Mouse (Mus musculus) embryonic facial prominence, embryonic 10.5 days (tissue): ENCODE data around the gene Acox3. TPM values are rescaled to one million over a fixed set of nuclear protein-coding genes. Genes with fewer than 3 reads are reported as not detected.
"Not testable (repeated sequence)": the region's sequence is repeated elsewhere in the genome, so short reads cannot be mapped to it uniquely, and the experiment has no call there.

Source experiments
- DNase-seq: peaks from one replicate; pipeline ENCODE4 v3.0.0-alpha.2; 2017; ENCODE audit warnings: low spot score
- H3K27ac ChIP-seq: fragments of 300-500 bp; sonication (generic); replicated peaks from 2 replicates; pipeline ENCODE4 v1.5.1; 2016; ENCODE audit warnings: mild to moderate bottlenecking
- H3K27me3 ChIP-seq: fragments of 300-500 bp; sonication (generic); replicated peaks from 2 replicates; pipeline ENCODE4 v1.6.1; 2016; ENCODE audit warnings: low read depth, mild to moderate bottlenecking; ENCODE audit not compliant: poor library complexity, severe bottlenecking
- H3K36me3 ChIP-seq: fragments of 300-500 bp; sonication (generic); replicated peaks from 2 replicates; pipeline ENCODE4 v1.6.1; 2016; ENCODE audit warnings: mild to moderate bottlenecking, moderate library complexity
- H3K4me1 ChIP-seq: fragments of 300-500 bp; sonication (generic); 2 replicates; pipeline ENCODE4 v1.6.1; 2016
- H3K4me3 ChIP-seq: fragments of 300-500 bp; sonication (generic); 2 replicates; pipeline ENCODE4 v1.5.1; 2016; ENCODE audit warnings: mild to moderate bottlenecking, moderate library complexity
- H3K9me3 ChIP-seq: fragments of 300-500 bp; sonication (generic); 2 replicates; pipeline ENCODE4 v1.6.1; 2016; ENCODE audit warnings: mild to moderate bottlenecking
- WGBS: fragments of 180-500 bp; shearing (Covaris S2); methylation state at CpG from one replicate; pipeline ENCODE4 v1.1.7; 2016; 5-methylcytosine and 5-hydroxymethylcytosine counted together
- polyA plus RNA-seq: library from polyadenylated mRNA; unstranded; fragments of >200 nt; fragmentation: Nextera tagmentation; extraction: Ambion mirVana; gene quantifications from 2 replicates; pipeline ENCODE4 v1.2.1, GENCODE M21; 2016

The Acox3 gene
- polyA plus RNA-seq, 1 experiment from 2014 or later: 11.0 TPM

DNA sequence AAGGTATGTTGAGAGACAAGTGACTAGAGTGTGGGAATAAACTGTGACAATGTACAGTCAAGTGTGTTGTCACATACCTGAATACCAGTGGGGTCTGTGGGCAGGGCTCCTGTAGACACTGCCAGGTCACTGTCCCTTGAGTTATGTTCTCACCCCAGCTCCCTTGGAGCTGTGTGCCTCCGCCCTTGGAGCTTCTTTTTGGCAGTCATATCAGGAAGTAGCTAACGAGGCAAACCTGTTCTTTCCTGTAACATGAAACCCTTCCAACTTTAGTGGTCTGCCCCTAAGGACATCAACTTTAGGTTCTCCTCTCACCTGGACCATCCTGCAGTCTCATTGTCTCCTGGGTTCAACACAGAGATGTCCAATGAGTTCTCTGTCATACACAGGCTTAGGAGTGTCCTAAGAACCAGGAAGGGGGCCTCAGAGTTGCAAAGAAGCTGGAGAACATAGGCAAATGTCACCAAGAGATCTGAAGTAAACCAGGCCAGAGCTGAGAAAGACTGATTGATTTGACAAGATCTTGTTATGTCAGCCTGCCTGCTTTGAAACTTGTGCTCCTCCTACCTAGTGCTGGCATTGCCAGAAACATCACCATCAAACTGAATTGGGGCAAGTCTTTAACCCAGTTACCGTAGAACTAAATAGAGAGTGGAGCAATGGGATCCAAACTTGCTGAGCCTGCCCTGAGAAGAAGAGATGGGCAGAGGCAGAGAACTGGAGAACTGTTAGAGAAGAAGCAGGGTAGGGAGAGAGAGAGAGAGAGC lies 2.5 kb upstream of the Acox3 start:
- Histone ChIP-seq H3K9me3 (no peaks in the 10 kb centered on the region), H3K4me1 (peaks cover 15% of the 10 kb centered on the region), H3K36me3 (no peaks in the 10 kb centered on the region), H3K27me3 (0 out of 2 replicates have a peak, but pooled peaks cover 3% of the 10 kb centered on the region), H3K4me3 (no peak overlapping the region), H3K27ac (no peak overlapping the region)
- no peak for DNase-seq
- 58% methylated on average over 3 of the region's 3 CpGs for WGBS

- Histone ChIP-seq H3K27ac (peak overlapping the region; percentile 66), H3K9me3 (no peaks in the 10 kb centered on the region), H3K36me3 (peaks cover 6% of the 10 kb centered on the region), H3K4me1 (peaks cover 15% of the 10 kb centered on the region), H3K27me3 (no peaks in the 10 kb centered on the region), H3K4me3 (peak overlapping the region; percentile 67)
- WGBS: 4% methylated on average over 17 of the region's 17 CpGs
- no peak for DNase-seq
Measured at GRCm38 (mm10) chr5:35583221-35583783, 462 bp downstream of the Acox3 start.

DNA sequence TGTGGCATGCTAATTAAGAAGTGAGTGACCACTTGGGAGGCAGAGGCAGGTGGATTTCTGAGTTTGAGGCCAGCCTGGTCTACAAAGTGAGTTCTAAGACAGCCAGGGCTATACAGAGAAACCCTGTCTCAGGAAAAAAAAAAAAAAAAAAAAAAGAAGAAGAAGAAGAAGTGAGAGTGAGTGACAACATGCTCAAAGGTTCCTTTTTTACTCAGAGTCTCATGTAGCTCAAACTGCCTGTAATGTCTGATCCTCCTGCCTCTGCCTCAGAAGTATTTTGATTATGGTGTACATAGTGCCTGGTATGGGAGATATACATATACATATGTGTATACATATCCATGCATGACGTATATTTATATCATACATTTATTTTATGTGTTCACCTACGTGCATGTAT lies 1.4 kb downstream of the Acox3 start:
- DNase-seq: not testable (repeated sequence)

DNA sequence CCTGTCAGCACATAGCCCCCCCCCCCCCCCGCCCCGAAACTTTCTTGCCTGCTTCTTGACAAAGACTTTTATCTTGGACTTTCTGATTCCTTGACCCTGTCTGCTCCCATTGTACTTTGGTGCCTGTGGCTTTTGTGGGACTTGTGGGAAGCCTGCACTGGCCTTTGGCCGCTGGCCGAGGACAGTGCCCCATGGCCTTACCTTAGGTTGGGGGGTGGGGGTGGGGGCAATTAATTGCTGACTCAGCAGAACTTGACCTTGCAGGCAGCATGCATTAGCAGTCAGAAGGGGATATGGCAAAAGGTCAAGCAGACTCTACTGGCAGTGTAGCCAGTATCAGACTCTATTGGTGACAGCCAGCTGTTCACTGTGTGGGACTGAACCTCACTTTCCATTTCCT lies 8.7 kb downstream of the Acox3 start:
- WGBS: 80% methylated on average over 4 of the region's 4 CpGs
- DNase-seq: no peak
- H3K9me3 ChIP-seq: peaks cover 7% of the 10 kb centered on the region; the same call in 1 of the 2 replicates
- H3K27me3 ChIP-seq: no peaks in the 10 kb centered on the region
- no peak overlapping the region for H3K4me3 ChIP-seq
- H3K36me3 ChIP-seq: peaks cover 56% of the 10 kb centered on the region
- no peaks in the 10 kb centered on the region for H3K4me1 ChIP-seq
- no peak overlapping the region for H3K27ac ChIP-seq

More for the DNA sequence above, 1.4 kb downstream of the Acox3 start:
- WGBS: 84% methylated on average over 2 of the region's 2 CpGs
- H3K27me3 ChIP-seq, H3K4me3 ChIP-seq, H3K27ac ChIP-seq, H3K9me3 ChIP-seq: not testable (repeated sequence)
- Histone ChIP-seq H3K36me3 (peaks cover 15% of the 10 kb centered on the region), H3K4me1 (peaks cover 15% of the 10 kb centered on the region)

DNA sequence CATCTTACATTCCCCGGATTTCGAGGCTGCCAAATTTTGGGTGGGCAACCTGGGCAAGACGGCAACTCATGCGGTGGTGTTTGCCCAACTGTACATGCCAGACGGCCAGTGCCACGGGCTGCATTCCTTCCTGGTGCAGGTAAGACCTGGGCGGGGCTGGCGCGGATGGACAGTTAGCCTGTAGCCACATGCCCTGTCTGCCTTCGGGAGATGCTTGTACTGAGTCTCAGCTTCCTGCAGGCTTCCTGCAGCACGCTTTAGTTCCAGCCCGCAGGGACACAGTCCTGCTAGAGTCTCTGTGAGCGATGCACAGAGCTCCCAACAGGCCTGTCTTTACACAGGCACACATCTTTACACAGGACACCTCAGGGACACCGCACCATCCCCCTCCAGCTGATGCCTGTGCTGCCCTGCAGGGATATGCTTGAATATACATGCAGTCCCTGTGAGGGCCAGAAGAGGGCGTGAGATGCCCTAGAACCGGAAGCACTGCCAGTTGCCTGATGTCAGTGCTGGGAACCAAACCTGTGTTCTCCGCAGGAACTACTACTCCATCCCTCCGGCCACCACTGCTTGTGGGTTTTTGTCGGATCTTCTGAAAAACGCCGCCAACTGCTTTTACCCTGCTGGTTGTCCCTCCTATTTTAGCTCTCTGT lies 9.4 kb downstream of the Acox3 start:
- Histone ChIP-seq H3K36me3 (peaks cover 56% of the 10 kb centered on the region), H3K9me3 (peaks cover 7% of the 10 kb centered on the region; the same call in 1 of the 2 replicates), H3K4me1 (no peaks in the 10 kb centered on the region), H3K4me3 (no peak overlapping the region), H3K27me3 (no peaks in the 10 kb centered on the region), H3K27ac (no peak overlapping the region)
- 81% methylated on average over 21 of the region's 21 CpGs for WGBS
- no peak for DNase-seq

- no peak for DNase-seq
- Histone ChIP-seq H3K4me3 (no peak overlapping the region), H3K27ac (no peak overlapping the region), H3K9me3 (peaks cover 7% of the 10 kb centered on the region; the same call in 1 of the 2 replicates), H3K4me1 (no peaks in the 10 kb centered on the region), H3K27me3 (no peaks in the 10 kb centered on the region), H3K36me3 (peaks cover 58% of the 10 kb centered on the region)
- 69% methylated on average over 4 of the region's 4 CpGs for WGBS
Measured at GRCm38 (mm10) chr5:35592824-35593223, 10.0 kb downstream of the Acox3 start.

- Histone ChIP-seq H3K9me3 (peaks cover 7% of the 10 kb centered on the region; the same call in 1 of the 2 replicates), H3K4me1 (no peaks in the 10 kb centered on the region), H3K4me3 (no peak overlapping the region), H3K27me3 (no peaks in the 10 kb centered on the region), H3K36me3 (peaks cover 58% of the 10 kb centered on the region), H3K27ac (no peak overlapping the region)
- WGBS: 83% methylated on average over 6 of the region's 6 CpGs
- no peak for DNase-seq
Measured at GRCm38 (mm10) chr5:35593272-35593671, 10.4 kb downstream of the Acox3 start.

DNA sequence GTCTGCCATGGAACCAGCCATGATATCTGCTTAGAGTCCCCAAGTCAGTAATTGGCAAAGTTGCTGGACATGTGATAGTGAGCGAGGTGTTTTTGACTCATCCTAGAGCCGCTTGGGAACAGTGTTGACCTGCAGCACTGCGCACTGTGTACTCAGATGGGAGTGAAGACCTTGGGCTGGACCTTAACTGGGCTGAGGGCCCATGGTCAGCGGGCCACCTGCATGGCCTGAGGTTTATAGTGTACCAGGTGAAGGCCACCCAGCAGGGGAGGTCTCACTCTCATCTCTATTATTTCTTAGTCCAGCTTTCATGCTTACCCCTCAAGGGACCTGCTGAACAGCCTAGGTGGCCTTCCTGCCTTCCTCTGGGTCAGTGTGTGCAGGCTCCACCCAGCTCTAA lies 11.9 kb downstream of the Acox3 start:
- DNase-seq: no peak
- no peak overlapping the region for H3K27ac ChIP-seq
- H3K27me3 ChIP-seq: no peaks in the 10 kb centered on the region
- H3K4me3 ChIP-seq: no peak overlapping the region
- WGBS: 86% methylated on average over 4 of the region's 4 CpGs
- peaks cover 9% of the 10 kb centered on the region; the same call in 1 of the 2 replicates for H3K9me3 ChIP-seq
- no peaks in the 10 kb centered on the region for H3K4me1 ChIP-seq
- H3K36me3 ChIP-seq: peaks cover 58% of the 10 kb centered on the region

DNA sequence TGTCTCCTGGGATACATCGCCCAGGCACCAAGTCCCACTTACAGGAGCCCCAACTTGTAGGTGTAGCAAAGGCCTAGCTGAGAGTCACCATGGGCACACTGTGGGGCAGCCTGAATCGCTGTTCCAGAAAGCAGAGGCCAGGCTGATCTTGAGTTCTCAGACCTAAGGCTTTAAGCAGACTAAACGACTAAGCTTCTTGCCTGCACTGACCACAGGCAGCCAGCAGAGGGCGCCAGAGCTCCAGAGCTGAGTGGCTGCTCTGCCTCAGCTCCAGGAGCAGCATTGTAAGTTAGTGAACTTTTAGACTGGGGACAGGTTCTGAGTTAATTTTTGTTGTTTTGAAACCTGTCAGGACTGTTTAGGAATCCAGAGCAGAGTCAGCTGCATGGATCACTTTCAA lies 12.9 kb downstream of the Acox3 start:
- WGBS: 24% methylated on average over 4 of the region's 4 CpGs
- no peaks in the 10 kb centered on the region for H3K27me3 ChIP-seq
- no peak overlapping the region for H3K27ac ChIP-seq
- H3K4me1 ChIP-seq: no peaks in the 10 kb centered on the region
- H3K36me3 ChIP-seq: peaks cover 58% of the 10 kb centered on the region
- peak; percentile 88 for DNase-seq
- H3K4me3 ChIP-seq: no peak overlapping the region
- H3K9me3 ChIP-seq: peaks cover 9% of the 10 kb centered on the region; the same call in 1 of the 2 replicates

- H3K4me1 ChIP-seq: no peaks in the 10 kb centered on the region
- no peaks in the 10 kb centered on the region for H3K27me3 ChIP-seq
- WGBS: 85% methylated on average over 18 of the region's 18 CpGs
- peaks cover 58% of the 10 kb centered on the region for H3K36me3 ChIP-seq
- no peak overlapping the region for H3K27ac ChIP-seq
- H3K9me3 ChIP-seq: 0 out of 2 replicates have a peak, but pooled peaks cover 2% of the 10 kb centered on the region
- DNase-seq: no peak
- no peak overlapping the region for H3K4me3 ChIP-seq
Measured at GRCm38 (mm10) chr5:35596169-35597160, 13.6 kb downstream of the Acox3 start.

DNA sequence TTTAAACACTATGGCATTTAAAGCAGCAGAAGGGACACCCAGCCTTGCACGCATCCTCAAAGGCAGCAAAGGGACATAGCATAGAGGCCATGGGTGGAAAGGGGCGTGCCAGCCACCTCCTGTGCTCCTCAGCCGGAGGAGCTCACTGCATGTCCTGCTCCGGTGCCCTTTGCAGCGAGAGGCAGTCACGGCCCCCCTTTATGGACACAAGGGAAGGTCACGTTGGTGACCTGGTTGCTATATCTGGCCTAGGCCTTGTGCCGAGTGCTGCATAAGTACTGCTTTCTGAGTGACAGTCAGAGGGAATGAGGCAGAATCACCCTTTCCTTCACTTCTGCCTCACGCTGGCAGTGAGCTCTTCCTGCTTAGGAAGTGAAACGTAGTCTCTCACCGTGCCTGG lies 17.4 kb downstream of the Acox3 start:
- Histone ChIP-seq H3K27me3 (no peaks in the 10 kb centered on the region), H3K36me3 (peaks cover 57% of the 10 kb centered on the region), H3K9me3 (0 out of 2 replicates have a peak, but pooled peaks cover 2% of the 10 kb centered on the region), H3K4me1 (no peaks in the 10 kb centered on the region), H3K27ac (no peak overlapping the region), H3K4me3 (no peak overlapping the region)
- no peak for DNase-seq
- 63% methylated on average over 11 of the region's 11 CpGs for WGBS

- 0 out of 2 replicates have a peak, but pooled peaks cover 2% of the 10 kb centered on the region for H3K9me3 ChIP-seq
- H3K4me1 ChIP-seq: no peaks in the 10 kb centered on the region
- no peak for DNase-seq
- H3K27me3 ChIP-seq: no peaks in the 10 kb centered on the region
- peaks cover 57% of the 10 kb centered on the region for H3K36me3 ChIP-seq
- no peak overlapping the region for H3K4me3 ChIP-seq
- no peak overlapping the region for H3K27ac ChIP-seq
- WGBS: 92% methylated on average over 8 of the region's 8 CpGs
Measured at GRCm38 (mm10) chr5:35601526-35601925, 18.7 kb downstream of the Acox3 start.
